Mouse (Mus musculus): ENCODE measurements around the gene Akr1c12. TPM values are rescaled to one million over a fixed set of nuclear protein-coding genes. Genes with fewer than 3 reads are reported as not detected.
A peak's percentile ranks its signal among the peaks of the same experiment; 100 is the strongest.
"Not testable (repeated sequence)": the region's sequence is repeated elsewhere in the genome, so short reads cannot be mapped to it uniquely, and the experiment has no call there.

The Akr1c12 gene
- polyA plus RNA-seq, 1 experiment from 2014 or later: 4.1 TPM

GRCm38 (mm10) chr13:4257349-4257748, 21.9 kb downstream of the Akr1c12 start:
- no peaks in the 10 kb centered on the region for H3K27me3 ChIP-seq
- CTCF ChIA-PET: interaction anchor here (1.1 kb wide), 1 partner anchor 57 kb away, joined by 3 read pairs; no protein-coding TSS in a partner anchor
- POLR2A ChIA-PET: no interaction called here
- no peak for TF ChIP-seq CTCF (IDR thresholded peaks at IDR 0.05)
- no peak for DNase-seq (ENCODE audit: low read depth, low spot score)
- ATAC-seq: no peak
- in situ Hi-C loops (cut with MboI; ENCODE audit: low pct_unique_long_range_greater_than_20kb): no loop called here

DNA sequence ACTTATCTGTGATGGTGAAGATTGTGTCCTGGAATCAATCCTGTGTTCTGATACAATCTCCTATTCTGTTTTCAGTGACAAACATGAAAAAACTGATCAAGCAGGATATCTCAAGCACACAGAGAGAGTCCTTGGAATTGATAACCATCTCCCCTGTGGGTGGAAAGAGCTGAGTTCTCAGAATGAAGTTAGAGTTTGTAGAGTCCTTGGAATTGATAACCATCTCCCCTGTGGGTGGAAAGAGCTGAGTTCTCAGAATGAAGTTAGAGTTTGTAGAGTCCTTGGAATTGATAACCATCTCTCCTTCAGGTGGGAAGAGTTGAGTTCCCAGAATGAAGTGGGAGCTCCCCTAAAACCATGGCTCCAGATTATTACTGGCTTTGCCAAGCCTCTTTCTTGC, 22.3 kb downstream of the Akr1c12 start:
- ATAC-seq; DNase-seq (ENCODE audit: low read depth, low spot score); H3K27me3 ChIP-seq; in situ Hi-C loops (cut with MboI; ENCODE audit: low pct_unique_long_range_greater_than_20kb); POLR2A ChIA-PET: not testable (repeated sequence)
- CTCF ChIA-PET: interaction anchor here (1.1 kb wide), 1 partner anchor 56 kb away, joined by 3 read pairs; no protein-coding TSS in a partner anchor

- ATAC-seq (no peak), DNase-seq (ENCODE audit: low read depth, low spot score) (no peak)
- TF ChIP-seq CTCF (IDR thresholded peaks at IDR 0.05): no peak
- ChIA-PET CTCF (no interaction called here), POLR2A (no interaction called here)
- no peaks in the 10 kb centered on the region for H3K27me3 ChIP-seq
- in situ Hi-C loops (cut with MboI; ENCODE audit: low pct_unique_long_range_greater_than_20kb): no loop called here
These were observed 29.9 kb downstream of the Akr1c12 start for GRCm38 (mm10) chr13:4249347-4249746.

DNA sequence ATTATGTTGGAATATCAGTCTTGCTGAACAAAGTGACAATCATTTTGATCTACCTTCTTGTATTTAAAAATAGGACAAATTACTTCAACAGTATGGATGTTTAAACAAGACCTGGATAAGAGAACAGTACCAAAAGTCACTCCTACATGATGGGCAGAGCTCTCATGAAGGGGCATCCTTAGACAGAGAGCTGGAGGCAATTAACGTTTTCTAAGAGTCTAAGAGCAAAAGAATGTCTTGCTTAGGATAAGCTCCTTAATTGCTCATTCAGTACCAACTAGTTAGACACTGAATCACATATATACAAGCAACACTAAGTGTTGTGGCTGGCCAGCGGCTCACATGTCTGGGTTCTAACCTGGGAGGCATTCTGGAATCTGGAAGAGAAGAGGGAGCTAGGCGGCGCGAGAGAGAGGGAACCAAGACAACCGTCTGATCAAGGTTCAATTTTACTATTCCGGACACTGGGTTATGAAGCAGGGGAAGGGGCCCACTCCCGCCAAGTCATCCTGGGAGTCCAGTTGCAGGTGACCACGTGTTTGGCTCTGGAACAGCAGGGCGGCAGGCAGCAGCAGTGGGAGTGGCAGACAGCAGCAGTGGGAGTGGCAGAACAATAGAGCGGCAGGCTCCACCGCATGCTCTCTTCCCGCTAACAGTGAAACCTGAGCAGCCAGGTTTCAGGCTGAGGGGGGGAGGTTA, 34.2 kb downstream of the Akr1c12 start:
- POLR2A ChIA-PET: interaction anchor here (1.2 kb wide), 1 partner anchor 8 kb away, joined by 3 read pairs; no protein-coding TSS in a partner anchor
- in situ Hi-C loops (cut with MboI; ENCODE audit: low pct_unique_long_range_greater_than_20kb): no loop called here

GRCm38 (mm10) chr13:4233536-4234172, 45.6 kb downstream of the Akr1c12 start:
- no peak for ATAC-seq
- in situ Hi-C loops (cut with MboI; ENCODE audit: low pct_unique_long_range_greater_than_20kb): no loop called here
- TF ChIP-seq CTCF (IDR thresholded peaks at IDR 0.05): no peak

More for the DNA sequence above, 34.2 kb downstream of the Akr1c12 start:
- TF ChIP-seq CTCF (IDR thresholded peaks at IDR 0.05): no peak
- CTCF ChIA-PET: interaction anchor here (1.4 kb wide), 1 partner anchor 15 kb away, joined by 4 read pairs; no protein-coding TSS in a partner anchor
- H3K27me3 ChIP-seq: no peaks in the 10 kb centered on the region
- DNase-seq (ENCODE audit: low read depth, low spot score) (no peak), ATAC-seq (no peak)

GRCm38 (mm10) chr13:4233135-4233534, 46.1 kb downstream of the Akr1c12 start:
- no peaks in the 10 kb centered on the region for H3K27me3 ChIP-seq
- DNase-seq (ENCODE audit: low read depth, low spot score): no peak
- in situ Hi-C loops (cut with MboI; ENCODE audit: low pct_unique_long_range_greater_than_20kb): no loop called here
- ChIA-PET CTCF (interaction anchor here (1.3 to 1.4 kb wide), 2 partner anchors 15 to 104 kb away, joined by 3 to 4 read pairs; no protein-coding TSS in a partner anchor), POLR2A (no interaction called here)
- no peak for ATAC-seq
- TF ChIP-seq CTCF (IDR thresholded peaks at IDR 0.05): no peak

More at GRCm38 (mm10) chr13:4233536-4234172, 45.6 kb downstream of the Akr1c12 start:
- CTCF ChIA-PET: interaction anchor here (1.4 kb wide), 1 partner anchor 104 kb away, joined by 4 read pairs; no protein-coding TSS in a partner anchor
- POLR2A ChIA-PET: no interaction called here
- H3K27me3 ChIP-seq: no peaks in the 10 kb centered on the region
- DNase-seq (ENCODE audit: low read depth, low spot score): no peak

- DNase-seq (ENCODE audit: low read depth, low spot score): no peak
- CTCF ChIA-PET: interaction anchor here (1.2 to 1.3 kb wide), 2 partner anchors 13 to 45 kb away, joined by 3 to 4 read pairs; no protein-coding TSS in a partner anchor
These were observed 48.2 kb downstream of the Akr1c12 start for GRCm38 (mm10) chr13:4230841-4231623.

GRCm38 (mm10) chr13:4228441-4228840, 50.8 kb downstream of the Akr1c12 start, which contains the start of gene Akr1c19:
Gene Akr1c19, plus strand, starts transcription at chr13:4228700.
- DNase-seq (ENCODE audit: low read depth, low spot score) (peak; percentile 13), ATAC-seq (peak; percentile 51)
- ChIA-PET CTCF (no interaction called here), POLR2A (no interaction called here)
- no peak for TF ChIP-seq CTCF (IDR thresholded peaks at IDR 0.05)
- H3K27me3 ChIP-seq: no peaks in the 10 kb centered on the region
- in situ Hi-C loops (cut with MboI; ENCODE audit: low pct_unique_long_range_greater_than_20kb): no loop called here

More at GRCm38 (mm10) chr13:4230841-4231623, 48.2 kb downstream of the Akr1c12 start:
- in situ Hi-C loops (cut with MboI; ENCODE audit: low pct_unique_long_range_greater_than_20kb): no loop called here
- H3K27me3 ChIP-seq: no peaks in the 10 kb centered on the region
- ATAC-seq: no peak
- no peak for TF ChIP-seq CTCF (IDR thresholded peaks at IDR 0.05)
- POLR2A ChIA-PET: no interaction called here

Other genes starting within 250 kb of the Akr1c12 start
- 2.2 TPM for gene Akr1c14, start 230.4 kb downstream of the Akr1c12 start, polyA plus RNA-seq (2021)
- 0.49 TPM for gene Akr1c18, start 128.8 kb downstream of the Akr1c12 start, polyA plus RNA-seq (2021)
- 46.1 TPM for gene Akr1c13, start 88.3 kb downstream of the Akr1c12 start, polyA plus RNA-seq (2021)
- gene Akr1c19, start 50.7 kb downstream of the Akr1c12 start, polyA plus RNA-seq (2021): 3.7 TPM
- not detected for gene Akr1c6, start 154.9 kb upstream of the Akr1c12 start, polyA plus RNA-seq (2021)
- 0.45 TPM for gene Akr1c20, start 243.9 kb upstream of the Akr1c12 start, polyA plus RNA-seq (2021)

All from Patski (cell line).